Mouse (Mus musculus) activated CD4-positive, CD25-positive, alpha-beta regulatory T cell, adult 4 months (primary cell): ENCODE results near the gene Arid5b. TPM values are rescaled to one million over a fixed set of nuclear protein-coding genes. Genes with fewer than 3 reads are reported as not detected.
A peak's percentile ranks its signal among the peaks of the same experiment; 100 is the strongest.

Experiments used
- ATAC-seq: one replicate; pipeline ENCODE4 v1.8.0; 2017
- polyA plus RNA-seq, 2 experiments: library from polyadenylated mRNA; unstranded; fragments of 100-300 nt; shearing (Covaris generic); gene quantifications; one replicate each; pipeline ENCODE4 v1.2.1; 2017

Gene Arid5b
- polyA plus RNA-seq, 2 experiments from 2014 or later = 42.4 to 46.4 TPM

GRCm38 (mm10) chr10:68268629-68269028, 9.9 kb downstream of the Arid5b start:
- no peak for ATAC-seq

- ATAC-seq = no peak
Observed at GRCm38 (mm10) chr10:68263969-68264688, 14.4 kb downstream of the Arid5b start.

DNA sequence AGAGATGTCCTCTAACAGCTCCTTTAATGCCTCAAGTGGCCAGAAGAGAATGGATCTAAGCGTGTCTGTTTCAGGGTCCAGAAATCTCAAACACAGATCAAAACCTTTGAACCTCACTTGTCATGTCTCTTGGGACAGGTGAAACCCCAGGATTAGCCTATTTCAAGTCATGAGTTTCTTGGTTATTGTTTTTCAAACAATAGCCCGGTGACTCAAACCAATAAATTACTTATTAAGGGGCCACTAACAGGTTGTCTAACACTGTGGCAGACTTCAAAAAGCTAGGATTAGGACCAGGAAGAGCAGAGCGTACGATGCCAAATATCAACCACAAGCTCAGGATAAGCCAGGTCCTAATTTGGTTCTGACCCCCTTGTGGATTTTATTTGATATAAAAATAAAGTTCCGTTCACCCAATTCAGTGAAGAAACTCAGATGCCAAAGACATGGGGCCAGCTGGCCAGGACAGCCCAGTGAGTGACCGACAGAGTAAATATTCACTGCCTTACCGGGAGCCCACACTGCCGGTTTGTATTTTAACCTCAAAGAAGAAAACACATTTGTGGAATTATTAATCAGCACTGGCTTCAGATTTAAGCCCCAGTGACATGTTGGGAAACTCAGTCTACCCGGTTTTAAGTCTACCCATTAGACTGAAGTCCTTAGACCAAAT, 15.1 kb downstream of the Arid5b start:
- ATAC-seq = no peak

DNA sequence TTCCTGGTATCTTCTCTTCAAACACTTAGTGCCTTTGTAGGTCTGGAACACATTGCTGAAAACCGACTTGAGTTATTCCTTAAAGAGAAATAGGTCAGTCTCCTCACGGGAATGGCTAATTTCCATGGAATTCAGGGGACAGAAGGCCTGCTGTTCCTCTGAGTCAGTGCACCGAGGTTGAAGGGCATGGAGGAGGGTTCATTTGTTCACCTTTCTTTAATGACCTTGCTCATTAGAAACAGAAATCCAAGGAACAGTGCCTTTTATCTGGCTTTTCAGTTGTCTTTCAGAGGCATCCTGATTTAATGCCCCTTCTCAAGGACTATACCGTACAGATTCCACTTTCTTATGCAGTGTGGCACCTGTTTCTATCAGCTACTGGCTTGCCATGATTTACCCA, 18.9 kb downstream of the Arid5b start:
- no peak for ATAC-seq

DNA sequence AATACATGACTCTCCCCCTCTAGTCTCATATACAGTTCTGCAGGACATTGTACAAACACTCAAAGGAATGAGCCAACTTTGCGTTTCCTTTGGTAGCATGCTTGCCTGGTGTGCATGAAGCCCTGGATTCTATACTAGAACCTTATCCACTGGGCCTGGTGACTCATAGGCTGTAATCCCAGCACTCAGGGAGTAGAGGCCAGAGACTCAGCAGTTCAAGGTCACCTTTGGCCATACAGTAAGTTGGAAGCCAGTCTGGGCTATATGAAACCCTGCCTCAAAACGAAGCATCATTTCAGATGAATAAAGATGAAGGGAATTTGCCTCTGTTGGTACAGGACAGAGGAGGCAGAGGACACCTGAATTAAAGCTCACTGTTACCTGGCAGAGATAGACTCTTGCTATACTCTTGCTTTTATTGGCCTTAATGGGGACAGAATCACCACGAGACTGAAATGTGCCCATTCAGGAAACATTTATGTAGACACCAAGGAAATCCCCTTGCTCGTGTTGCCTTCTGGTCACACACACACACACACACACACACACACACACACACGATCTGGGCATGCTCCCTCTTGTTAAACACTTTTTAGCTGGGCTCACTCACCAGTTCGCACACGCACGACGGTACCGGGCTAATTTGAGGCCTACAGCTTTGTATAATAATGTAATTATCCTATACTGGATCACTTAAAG, 21.0 kb downstream of the Arid5b start:
- peak; percentile 45 for ATAC-seq

GRCm38 (mm10) chr10:68256134-68256533, 22.4 kb downstream of the Arid5b start:
- ATAC-seq = no peak

- ATAC-seq = no peak
Observed at GRCm38 (mm10) chr10:68253452-68254117, 25.0 kb downstream of the Arid5b start.

DNA sequence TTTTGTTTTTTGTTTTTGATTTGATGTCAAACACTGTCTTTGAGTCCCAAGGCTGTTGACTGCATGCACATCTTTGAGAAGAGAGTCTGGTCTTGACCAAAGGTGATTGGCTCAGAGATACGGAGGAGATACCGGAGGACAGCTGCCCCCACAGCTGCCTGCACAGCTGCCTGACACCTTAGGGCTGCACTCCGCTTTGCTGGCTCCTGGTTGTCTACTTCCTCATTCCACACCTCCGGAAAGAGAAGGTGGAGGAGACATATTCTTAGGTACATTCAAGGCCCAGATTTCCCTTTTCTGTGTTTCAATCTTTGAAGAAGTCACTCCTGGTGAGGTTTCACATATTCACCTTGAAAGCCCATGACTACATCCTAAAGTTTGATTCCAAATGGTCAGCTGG, 25.9 kb downstream of the Arid5b start:
- no peak for ATAC-seq

DNA sequence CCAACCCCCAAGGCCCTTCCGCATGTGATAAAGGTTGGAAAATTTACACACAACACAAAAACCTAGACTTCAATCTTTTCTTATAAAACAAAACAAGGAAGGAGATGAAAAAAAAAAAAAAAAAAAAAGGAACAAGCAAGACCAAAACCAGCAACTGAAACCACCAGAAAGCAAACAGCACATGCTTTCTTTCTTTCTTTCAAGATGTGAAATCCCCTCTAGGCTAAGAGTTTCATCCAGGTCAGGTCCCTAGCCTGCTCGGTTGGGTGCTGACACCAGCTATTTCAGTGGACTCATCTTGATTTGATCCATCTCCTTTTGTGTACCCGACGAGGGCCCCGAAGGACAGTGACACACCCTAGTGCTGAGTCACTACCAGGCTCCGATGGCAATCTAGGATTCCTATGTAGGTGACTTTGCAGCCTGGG, 29.2 kb downstream of the Arid5b start:
- peak; percentile 47 for ATAC-seq

GRCm38 (mm10) chr10:68248281-68249015, 30.1 kb downstream of the Arid5b start:
- ATAC-seq = peak; percentile 10

GRCm38 (mm10) chr10:68247490-68248280, 30.9 kb downstream of the Arid5b start:
- peak; percentile 43 for ATAC-seq

DNA sequence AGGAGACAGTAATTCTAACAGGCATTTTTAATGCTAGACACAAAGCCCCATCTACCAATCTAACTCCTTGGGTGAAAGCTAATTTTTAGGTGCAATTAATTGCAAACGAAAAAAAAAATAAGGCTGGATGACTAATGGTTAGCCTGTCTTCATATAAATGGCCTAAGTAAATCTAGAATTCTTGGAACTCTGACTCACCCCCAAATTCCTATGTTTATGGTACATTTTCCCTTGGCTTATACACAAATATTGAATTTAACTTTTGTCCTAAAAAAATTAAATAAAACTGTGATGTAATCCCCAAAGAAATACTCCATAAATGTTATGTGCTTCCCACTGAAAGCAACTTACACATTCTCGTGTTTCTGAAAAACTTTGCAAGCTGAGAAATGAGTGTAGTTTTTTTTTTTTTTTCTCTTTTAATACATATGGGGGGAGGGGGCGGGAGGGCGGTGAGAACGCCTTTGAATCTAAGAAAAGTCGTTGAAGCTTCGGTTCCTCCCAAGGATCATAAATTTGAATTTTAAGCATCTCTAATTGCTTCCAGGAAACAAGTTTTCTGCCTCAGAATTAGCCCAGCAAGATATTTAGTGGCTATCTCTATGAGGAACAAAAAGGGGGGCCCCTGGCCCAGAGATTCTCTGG, 31.8 kb downstream of the Arid5b start:
- no peak for ATAC-seq

DNA sequence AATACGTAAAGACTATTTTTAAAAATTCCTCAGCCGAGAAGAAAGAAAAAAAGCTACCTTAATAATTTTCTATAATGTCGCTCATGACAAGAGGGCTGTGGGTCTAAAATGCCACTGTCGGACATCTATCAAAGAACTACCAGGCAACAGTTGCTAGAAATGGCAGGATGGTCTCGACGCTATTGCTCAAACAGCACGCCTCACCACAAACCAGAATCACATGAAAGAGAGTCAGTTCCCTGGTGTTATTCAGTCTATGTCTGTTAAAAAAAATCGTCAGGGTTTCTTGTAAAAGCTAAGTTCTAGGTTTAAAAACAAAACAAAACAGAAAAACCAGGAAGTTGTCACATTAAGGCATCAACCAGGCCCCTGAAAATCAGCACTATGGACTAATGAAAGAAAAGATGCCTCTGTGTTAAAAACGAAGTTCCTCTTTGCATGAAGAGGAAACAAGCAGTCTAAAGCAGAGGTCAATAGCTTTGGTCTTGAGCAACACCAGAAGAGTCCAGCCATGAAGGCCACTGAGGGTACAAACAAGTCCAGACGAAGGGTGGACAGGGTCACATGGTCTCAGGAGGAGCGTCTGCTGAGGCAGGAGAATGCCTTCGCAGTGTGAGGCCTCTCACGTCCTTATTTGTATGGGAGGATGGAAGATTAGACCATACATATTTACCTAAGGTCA, 37.6 kb downstream of the Arid5b start:
- peak; percentile 52 for ATAC-seq

DNA sequence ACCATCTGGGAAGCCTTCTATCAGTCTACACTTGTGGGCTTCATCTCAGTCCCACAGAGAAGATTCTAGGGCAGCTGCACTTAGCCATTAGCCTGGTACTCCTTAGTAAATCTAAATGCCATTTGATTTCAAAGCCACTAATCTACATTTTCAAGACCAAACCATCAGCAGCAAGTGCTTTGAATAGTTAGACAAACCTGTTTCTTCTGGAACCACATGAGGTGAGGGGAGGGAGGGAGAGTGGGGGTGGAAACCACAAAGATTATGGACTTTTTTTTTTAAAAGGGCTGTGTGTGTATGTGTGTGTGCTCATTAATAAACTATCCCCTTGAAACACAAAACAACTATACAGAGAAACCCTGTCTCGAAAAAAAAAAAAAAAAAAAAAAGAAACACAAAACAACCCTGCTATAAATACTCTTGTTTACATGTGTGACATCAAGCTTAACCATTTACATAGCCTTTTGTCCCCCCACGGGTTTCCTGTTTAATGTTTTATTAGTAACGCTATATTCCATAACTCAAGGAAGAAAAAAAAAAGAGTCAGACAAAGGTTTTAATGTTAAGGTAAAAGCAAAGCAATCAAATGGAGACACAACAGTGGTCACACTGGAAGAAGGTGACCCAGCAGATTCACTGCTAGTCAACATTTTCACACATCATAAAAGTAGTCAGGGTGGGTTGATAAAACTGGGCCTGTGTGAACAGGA, 38.3 kb downstream of the Arid5b start:
- peak; percentile 20 for ATAC-seq

DNA sequence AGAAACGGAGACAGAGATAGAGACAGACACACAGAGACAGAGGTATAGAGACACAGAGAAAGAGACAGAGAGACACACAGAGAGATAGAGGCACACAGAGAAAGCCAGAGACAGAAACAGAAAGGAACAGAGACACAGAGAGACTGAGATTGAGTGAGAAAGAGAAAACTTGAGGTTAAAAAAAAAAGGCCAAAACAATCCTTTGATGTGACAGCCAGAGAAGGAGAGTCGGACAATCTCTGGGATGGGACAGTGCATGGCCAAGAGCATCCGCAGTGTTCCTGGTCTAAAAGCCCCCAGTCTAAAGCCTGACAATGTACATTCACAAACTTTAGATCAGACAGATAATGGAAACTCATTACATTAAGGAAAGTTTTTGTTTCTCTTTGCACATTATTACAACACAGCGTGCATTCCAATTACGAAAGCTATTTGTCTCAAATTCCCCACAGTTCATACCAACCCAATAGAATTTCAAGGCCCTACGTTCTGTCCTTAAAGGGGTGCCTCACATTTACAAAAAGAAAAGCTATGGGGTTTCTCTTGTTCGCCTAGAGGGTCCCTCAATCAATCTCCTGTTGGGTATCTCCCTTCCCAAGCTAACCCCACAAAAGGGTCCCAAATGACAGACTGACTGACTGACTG, 39.0 kb downstream of the Arid5b start:
- peak; percentile 24 for ATAC-seq

DNA sequence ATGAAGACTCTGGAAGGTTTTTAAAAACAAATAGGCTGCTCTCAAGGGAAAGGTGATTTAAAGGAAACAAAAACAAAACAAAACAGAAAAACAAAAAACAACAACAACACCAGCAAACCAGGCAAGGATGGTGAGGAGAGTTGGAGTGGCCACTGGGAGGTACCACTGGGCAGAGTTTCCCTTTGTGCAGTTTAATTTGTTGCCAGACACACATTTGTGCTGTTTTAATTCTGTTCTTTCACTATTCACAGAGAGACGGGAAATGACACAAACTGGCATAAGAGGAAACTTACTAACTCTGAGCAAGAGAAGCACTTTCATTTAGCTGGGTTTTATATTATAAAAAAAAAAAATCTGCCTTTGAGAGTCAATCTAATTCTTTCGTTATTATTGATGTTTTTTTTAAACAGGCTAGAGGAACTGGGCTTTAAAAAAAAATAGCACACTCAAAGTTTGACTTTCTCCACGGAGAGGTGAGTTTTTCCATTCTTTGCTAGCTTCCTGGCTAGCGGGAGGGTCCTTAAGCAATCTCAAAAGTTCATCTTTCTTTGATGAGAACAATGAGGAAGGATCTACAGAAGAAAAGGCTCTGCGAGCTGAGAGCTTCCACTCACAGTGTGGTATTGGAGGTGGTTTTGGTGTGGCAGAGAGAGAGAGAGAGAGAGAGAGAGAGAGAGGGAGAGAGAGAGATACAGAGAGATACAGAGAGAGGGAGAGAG, 39.7 kb downstream of the Arid5b start:
- peak; percentile 44 for ATAC-seq

DNA sequence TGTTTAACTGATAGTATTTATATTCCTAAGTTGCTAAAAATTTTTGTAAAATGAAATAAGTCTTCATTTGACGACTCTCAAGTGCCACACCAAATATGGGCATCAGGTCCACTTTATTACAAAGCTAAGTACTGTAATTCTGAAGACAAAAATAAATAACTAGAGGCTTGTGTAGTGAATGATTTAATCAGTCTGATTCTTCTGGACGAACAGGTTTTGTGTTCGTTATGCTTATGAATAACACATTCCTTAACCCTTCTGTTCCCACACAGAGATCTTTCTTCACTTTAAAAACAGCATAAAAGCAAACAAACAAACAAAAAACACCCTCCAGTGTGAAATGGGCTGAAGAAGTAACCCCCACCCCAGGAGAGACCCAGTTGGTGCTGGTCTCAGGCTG, 40.4 kb downstream of the Arid5b start:
- no peak for ATAC-seq

DNA sequence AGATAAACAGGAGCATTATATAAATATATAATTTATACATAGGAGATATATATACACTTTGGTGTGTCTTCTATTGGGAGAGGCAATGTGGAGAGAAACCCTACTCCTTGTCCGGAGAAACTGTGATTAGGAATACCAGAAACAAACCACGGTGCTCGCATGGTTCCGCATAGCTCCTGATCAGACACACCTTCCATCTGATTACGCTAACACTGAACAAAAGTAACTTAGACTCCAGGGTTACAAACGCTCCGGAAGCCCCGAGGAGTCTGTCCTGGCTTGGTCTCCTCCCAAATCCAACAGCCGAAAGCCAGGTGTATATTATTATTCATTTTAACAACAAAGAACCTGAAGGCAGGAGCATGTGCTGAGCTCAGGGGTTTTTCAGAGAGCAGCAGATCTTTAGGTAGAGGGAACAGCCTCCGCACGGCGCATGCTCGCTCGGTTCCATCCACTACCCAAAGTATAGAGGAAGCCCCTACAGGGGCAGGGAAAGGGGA, 41.5 kb downstream of the Arid5b start:
- no peak for ATAC-seq
